1 mouse cellular context compared by ENCODE assay signal in the genomic region with DNA sequence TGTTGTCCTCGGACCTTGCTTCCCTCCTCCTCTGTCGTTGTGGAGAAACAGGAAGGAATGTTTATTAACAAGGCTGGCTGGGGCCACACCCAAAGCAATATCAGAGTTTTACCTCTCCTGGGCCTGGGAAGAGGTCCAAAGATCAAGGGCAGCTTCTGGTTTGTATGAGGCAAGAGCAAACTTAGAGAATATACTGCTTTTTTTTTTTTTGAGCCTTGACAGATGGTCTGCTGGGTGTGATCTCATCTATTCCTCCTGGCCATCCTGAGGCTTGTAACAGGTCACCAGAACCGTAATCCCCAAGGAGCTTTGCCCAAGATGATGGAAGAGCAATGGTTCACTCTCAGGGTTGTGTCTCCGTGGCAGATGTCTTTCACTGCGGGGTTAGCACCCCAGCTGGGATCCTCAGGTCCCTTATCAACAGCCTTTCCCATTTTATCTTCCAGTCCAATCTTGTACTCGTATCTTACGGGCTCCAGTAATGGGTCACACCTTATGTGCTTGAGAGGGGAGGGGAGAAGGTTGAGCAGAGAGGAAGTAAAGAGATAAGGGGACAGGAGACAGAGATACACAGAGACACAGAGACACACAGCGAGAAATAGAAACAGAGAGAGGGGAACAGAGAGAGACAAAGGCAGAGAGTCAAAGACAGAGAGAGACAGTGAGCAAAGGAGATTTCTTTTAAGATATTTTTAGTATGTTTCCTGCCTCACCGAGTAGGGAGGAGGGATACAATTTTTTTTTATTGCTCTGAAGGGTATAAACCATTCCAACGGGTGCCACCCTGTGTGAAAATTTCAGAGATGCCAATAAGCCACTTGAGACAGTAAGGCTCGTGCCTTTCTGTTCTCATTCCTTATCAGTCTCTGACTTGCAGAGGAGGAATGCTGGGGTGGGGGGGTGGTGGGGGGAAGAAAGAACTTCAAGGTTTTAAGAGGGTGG.
TF ChIP-seq lines count a peak whose summit lies in the region.

No protein-coding gene starts in this region.

TF ChIP-seq in MEL, 35 proteins besides CTCF, POLR2A, EP300 and RAD21 (continued from another document):
- peak; percentile 64 for TF ChIP-seq RCOR1 (IDR thresholded peaks at IDR 0.05; ENCODE audit: low read depth, low read length)
- TF ChIP-seq MYC (IDR thresholded peaks at IDR 0.05; ENCODE audit: low read depth, low read length) = no peak
- 0 out of 2 replicates have a peak, but pooled peaks have one; percentile 2 for TF ChIP-seq TAL1 (IDR thresholded peaks at IDR 0.05; ENCODE audit: low read length)
- TF ChIP-seq NRF1 (IDR thresholded peaks at IDR 0.05; ENCODE audit: insufficient read depth, low read depth, low read length, poor library complexity, severe bottlenecking) = no peak
- TF ChIP-seq ETS1 (IDR thresholded peaks at IDR 0.05; ENCODE audit: low read depth, low read length) = peak; percentile 83
- no peak for TF ChIP-seq USF2 (IDR thresholded peaks at IDR 0.05; ENCODE audit: borderline replicate concordance in 1 of 2, insufficient read depth in 1 of 2, low read depth in 1 of 2, low read length in 2 of 2)
- TF ChIP-seq ZNF384 (IDR thresholded peaks at IDR 0.05; ENCODE audit: low read depth, low read length) = peak; percentile 78
- peak; percentile 24; the same call in 1 of the 2 replicates for TF ChIP-seq MXI1 (IDR thresholded peaks at IDR 0.05; ENCODE audit: low read depth, low read length)
